In the genomic region with DNA sequence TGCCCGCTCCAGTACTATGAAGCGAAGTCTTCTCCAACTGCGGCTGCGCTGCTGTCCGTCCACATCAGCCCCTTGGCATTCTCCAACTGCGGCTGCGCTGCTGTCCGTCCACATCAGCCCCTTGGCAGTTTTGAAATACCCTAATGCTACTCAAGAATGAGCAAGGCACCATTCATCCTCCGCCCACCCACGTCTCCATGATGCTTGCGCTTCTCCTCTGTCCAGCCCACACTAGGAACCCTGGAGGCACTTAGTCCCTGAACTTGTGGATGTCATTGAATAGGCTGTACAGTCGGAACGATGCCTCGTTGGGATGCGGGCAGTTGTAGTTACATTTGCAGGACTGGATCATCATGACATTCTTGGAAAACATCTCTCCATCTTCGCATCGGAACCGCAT, we compare ENCODE assay signal across 11 mouse cellular contexts. TPM values are rescaled to one million over a fixed set of nuclear protein-coding genes. Genes with fewer than 3 reads are reported as not detected.
A peak's percentile ranks its signal among the peaks of the same experiment; 100 is the strongest.
DNase-seq lines count a peak whose midpoint lies in the region; ATAC-seq and TF ChIP-seq lines count a peak whose summit lies in the region.
"Had no signal": no experiment of that assay in that cellular context is flagged by ENCODE, and none has a peak within 500 bp of the region (broad histone marks: within the 10 kb centered on the region; RNA-seq: fewer than 3 reads in every experiment).

No protein-coding gene starts in this region.

- no peak for TF ChIP-seq CTCF in hindbrain, postnatal 0 days (IDR thresholded peaks at IDR 0.05; ENCODE audit: low read depth)

- WGBS in hindbrain, embryonic 11.5 days = 83% methylated on average over 18 of the region's 18 CpGs
- 83% methylated on average over 18 of the region's 18 CpGs for WGBS in hindbrain, postnatal 0 days
- WGBS in embryonic facial prominence, embryonic 10.5 days = 88% methylated on average over 18 of the region's 18 CpGs
- WGBS in hindbrain, embryonic 14.5 days = 77% methylated on average over 18 of the region's 18 CpGs

- no peaks in the 10 kb centered on the region for H3K9me3 ChIP-seq in hindbrain, embryonic 11.5 days (ENCODE audit: control insufficient read depth, low read length)
- no peaks in the 10 kb centered on the region for H3K9me3 ChIP-seq in hindbrain, postnatal 0 days (ENCODE audit: low read length)
- H3K9me3 ChIP-seq in embryonic facial prominence, embryonic 10.5 days = no peaks in the 10 kb centered on the region
- no peaks in the 10 kb centered on the region for H3K9me3 ChIP-seq in hindbrain, embryonic 14.5 days (ENCODE audit: control insufficient read depth, low read length)

- H3K4me1 ChIP-seq in hindbrain, embryonic 11.5 days (replicated peaks; ENCODE audit: control insufficient read depth, insufficient read depth, low read length) = peaks cover 11% of the 10 kb centered on the region
- peaks cover 13% of the 10 kb centered on the region for H3K4me1 ChIP-seq in hindbrain, postnatal 0 days (ENCODE audit: insufficient read depth, low read length)
- H3K4me1 ChIP-seq in embryonic facial prominence, embryonic 10.5 days = peaks cover 69% of the 10 kb centered on the region
- H3K4me1 ChIP-seq in hindbrain, embryonic 14.5 days (replicated peaks; ENCODE audit: control insufficient read depth, insufficient read depth, low read length) = peaks cover 24% of the 10 kb centered on the region

- no peak overlapping the region for H3K9ac ChIP-seq in hindbrain, embryonic 11.5 days (ENCODE audit: low read depth, low read length)
- H3K9ac ChIP-seq in hindbrain, postnatal 0 days (replicated peaks; ENCODE audit: low read length) = no peak overlapping the region
- H3K9ac ChIP-seq in hindbrain, embryonic 14.5 days = no peak overlapping the region

- peaks cover 9% of the 10 kb centered on the region for H3K27me3 ChIP-seq in hindbrain, embryonic 11.5 days (ENCODE audit: control insufficient read depth, insufficient read depth, low read length)
- 0 out of 2 replicates have a peak, but pooled peaks cover 6% of the 10 kb centered on the region for H3K27me3 ChIP-seq in hindbrain, postnatal 0 days (ENCODE audit: insufficient read depth, low read length)
- H3K27me3 ChIP-seq in embryonic facial prominence, embryonic 10.5 days (replicated peaks; ENCODE audit: low read depth, poor library complexity, severe bottlenecking) = peaks cover 18% of the 10 kb centered on the region
- peaks cover 48% of the 10 kb centered on the region for H3K27me3 ChIP-seq in hindbrain, embryonic 14.5 days (ENCODE audit: control insufficient read depth, insufficient read depth, low read length)

- peak overlapping the region; percentile 76 for H3K4me2 ChIP-seq in hindbrain, embryonic 11.5 days (replicated peaks; ENCODE audit: low read depth, low read length)
- H3K4me2 ChIP-seq in hindbrain, postnatal 0 days (ENCODE audit: low read depth, low read length) = no peak overlapping the region
- 0 out of 2 replicates have a peak overlapping the region, but pooled peaks have one; percentile 88 for H3K4me2 ChIP-seq in hindbrain, embryonic 14.5 days (replicated peaks)

- no peak overlapping the region for H3K4me3 ChIP-seq in hindbrain, embryonic 11.5 days (ENCODE audit: low read depth, low read length)
- no peak overlapping the region for H3K4me3 ChIP-seq in hindbrain, postnatal 0 days (ENCODE audit: low read length)
- peak overlapping the region; percentile 80 for H3K4me3 ChIP-seq in embryonic facial prominence, embryonic 10.5 days
- no peak overlapping the region for H3K4me3 ChIP-seq in hindbrain, embryonic 14.5 days (replicated peaks; ENCODE audit: low read length)

- no peak overlapping the region for H3K27ac ChIP-seq in hindbrain, embryonic 11.5 days (ENCODE audit: low read depth, low read length)
- H3K27ac ChIP-seq in hindbrain, postnatal 0 days = no peak overlapping the region
- H3K27ac ChIP-seq in embryonic facial prominence, embryonic 10.5 days (replicated peaks) = no peak overlapping the region
- H3K27ac ChIP-seq in hindbrain, embryonic 14.5 days = no peak overlapping the region

- ATAC-seq in hindbrain, embryonic 11.5 days (ENCODE audit: low FRiP score) = no peak
- ATAC-seq in hindbrain, postnatal 0 days = no peak
- no peak for ATAC-seq in hindbrain, embryonic 14.5 days (ENCODE audit: low FRiP score)
- ATAC-seq in granulocyte monocyte progenitor cell, adult 5-6 weeks (replicated peaks; ENCODE audit: poor library complexity, severe bottlenecking) = no peak

- peak; percentile 36 for DNase-seq in hindbrain, embryonic 11.5 days (ENCODE audit: low spot score)
- DNase-seq in hindbrain, postnatal 0 days (ENCODE audit: low spot score) = no peak
- peak; percentile 58 for DNase-seq in 3T3-L1 (ENCODE audit: low read depth, low spot score)
- peak; percentile 18 for DNase-seq in embryonic facial prominence, embryonic 10.5 days (ENCODE audit: low spot score)
- no peak for DNase-seq in hindbrain, embryonic 14.5 days (ENCODE audit: low spot score)
- no peak for DNase-seq in urinary bladder, postnatal 25 days (ENCODE audit: low spot score)
- no peak for DNase-seq in thymus, postnatal 36 days
- DNase-seq: thymus, postnatal 14 days had no signal

- H3K36me3 ChIP-seq in hindbrain, embryonic 11.5 days (ENCODE audit: control insufficient read depth, insufficient read depth, low read length) = no peaks in the 10 kb centered on the region
- H3K36me3 ChIP-seq in hindbrain, postnatal 0 days (ENCODE audit: insufficient read depth, low read length) = no peaks in the 10 kb centered on the region
- peaks cover 13% of the 10 kb centered on the region for H3K36me3 ChIP-seq in embryonic facial prominence, embryonic 10.5 days (replicated peaks)
- no peaks in the 10 kb centered on the region for H3K36me3 ChIP-seq in hindbrain, embryonic 14.5 days (replicated peaks; ENCODE audit: control insufficient read depth, insufficient read depth)
- H3K36me3 ChIP-seq: G1E had no signal

RNA-seq across cellular contexts. Expression of a gene that starts 2.4 kb away (rescaled TPM):
- 23.5 and 23.7 TPM in 2 replicates for polyA plus RNA-seq in hindbrain, embryonic 11.5 days (2014; fragmentation: Nextera tagmentation; extraction: Ambion mirVana)
- 2.9 and 8.2 TPM in 2 replicates for total RNA-seq in hindbrain, postnatal 0 days (2014; rRNA removed)
- 9.7 and 10.1 TPM in 2 replicates for polyA plus RNA-seq in hindbrain, postnatal 0 days (2015; fragmentation: Nextera tagmentation; extraction: Ambion mirVana)
- polyA plus RNA-seq in embryonic facial prominence, embryonic 10.5 days (2016; fragmentation: Nextera tagmentation; extraction: Ambion mirVana) = 40.2 and 42.2 TPM in 2 replicates
- polyA plus RNA-seq in hindbrain, embryonic 14.5 days (2014; fragmentation: Nextera tagmentation; extraction: Ambion mirVana) = 4.6 and 4.7 TPM in 2 replicates
- total RNA-seq in granulocyte monocyte progenitor cell, adult 5-6 weeks (2014; fragmentation: Nextera tagmentation) = not detected in 2 replicates
- total RNA-seq in granulocyte monocyte progenitor cell, adult 5-6 weeks (2017) = not detected in 2 replicates
- total RNA-seq: G1E; hematopoietic stem cell, adult 5-6 weeks had no signal
- polyA plus RNA-seq: G1E had no signal

Comparison
In these comparisons a context has a peak if more than half of its experiments do, and no peak if none do; other contexts are left out.
1. DNase-seq: peak in hindbrain, embryonic 11.5 days (single experiment), 3T3-L1 (single experiment) and embryonic facial prominence, embryonic 10.5 days (single experiment); none in hindbrain, postnatal 0 days (single experiment), hindbrain, embryonic 14.5 days (single experiment), urinary bladder, postnatal 25 days (single experiment) and thymus, postnatal 36 days (0 of 2).